Mouse (Mus musculus): ENCODE measurements around the gene Serpinb6d. TPM values are rescaled to one million over a fixed set of nuclear protein-coding genes. Genes with fewer than 3 reads are reported as not detected.

The Serpinb6d gene
- polyA plus RNA-seq (2012; rRNA removed): not detected in 2 replicates

GRCm38 (mm10) chr13:33661105-33661504 lies at the start of gene Serpinb6d:
Gene Serpinb6d (plus strand): TSS chr13:33661405.
- no peak for DNase-seq (ENCODE audit: extremely low spot score in 1 of 2, low spot score in 1 of 2)

GRCm38 (mm10) chr13:33622921-33623320 lies 38.3 kb upstream of the Serpinb6d start:
- no peak for DNase-seq (ENCODE audit: extremely low spot score in 1 of 2, low spot score in 1 of 2)

GRCm38 (mm10) chr13:33642540-33642939 lies 18.7 kb upstream of the Serpinb6d start:
- no peak for DNase-seq (ENCODE audit: extremely low spot score in 1 of 2, low spot score in 1 of 2)

- DNase-seq (ENCODE audit: extremely low spot score in 1 of 2, low spot score in 1 of 2): no peak
Measured at GRCm38 (mm10) chr13:33662550-33662949, 1.3 kb downstream of the Serpinb6d start.

- no peak for DNase-seq (ENCODE audit: extremely low spot score in 1 of 2, low spot score in 1 of 2)
Measured at GRCm38 (mm10) chr13:33720296-33720695, 59.1 kb downstream of the Serpinb6d start.

Other genes with a start within 250 kb of the Serpinb6d start
- 0.20 and 1.1 TPM in 2 replicates for gene Serpinb9g, start 176.6 kb upstream of the Serpinb6d start, polyA plus RNA-seq (2012; rRNA removed)
- gene Serpinb6e, start 182.0 kb downstream of the Serpinb6d start, polyA plus RNA-seq (2012; rRNA removed): 0.08 and 0.12 TPM in 2 replicates
- gene Serpinb6c, start 244.3 kb downstream of the Serpinb6d start, polyA plus RNA-seq (2012; rRNA removed): 0.10 and 0.69 TPM in 2 replicates